Mouse (Mus musculus) granulocyte monocyte progenitor cell, adult 5-6 weeks (primary cell): ENCODE results near the gene Zdhhc3. TPM values are rescaled to one million over a fixed set of nuclear protein-coding genes. Genes with fewer than 3 reads are reported as not detected.

Experiments
- ATAC-seq: replicated peaks from 2 replicates; pipeline ENCODE4 v1.8.0; 2016; ENCODE audit warnings: mild to moderate bottlenecking, moderate TSS enrichment, inconsistent platforms; ENCODE audit not compliant: poor library complexity, severe bottlenecking
- total RNA-seq, 2 experiments: library from RNA; stranded (forward) in 1 of 2; stranded (reverse) in 1 of 2; fragments of 200-712, 200-1000 nt in 1 of 2; fragments of >200 nt in 1 of 2; fragmentation: Nextera tagmentation in 1 of 2; gene quantifications; 2 replicates each; pipeline ENCODE4 v1.2.3; 2014 to 2017

Zdhhc3 gene
- total RNA-seq, 2 experiments from 2014 or later = 47.1 to 68.4 TPM

GRCm38 (mm10) chr9:123021636-123022379 lies 91.2 kb downstream of the Zdhhc3 start:
- peak; percentile 29; the same call in 1 of the 2 replicates for ATAC-seq

- peak; percentile 85 for ATAC-seq
Measured at GRCm38 (mm10) chr9:123020995-123021631, 91.9 kb downstream of the Zdhhc3 start, which contains the start of gene Tmem42. Gene Tmem42 (plus strand): TSS chr9:123021326.

Other genes starting within 250 kb of the Zdhhc3 start
- gene Zfp445, start 247.2 kb downstream of the Zdhhc3 start, total RNA-seq (2014; fragmentation: Nextera tagmentation) = 55.5 and 60.2 TPM in 2 replicates
- gene Zfp445, start 247.2 kb downstream of the Zdhhc3 start, total RNA-seq (2017) = 66.3 and 78.2 TPM in 2 replicates
- gene Zkscan7, start 227.5 kb downstream of the Zdhhc3 start, total RNA-seq (2014; fragmentation: Nextera tagmentation) = 2.6 and 3.1 TPM in 2 replicates
- 0.93 and 2.3 TPM in 2 replicates for gene Zkscan7, start 227.5 kb downstream of the Zdhhc3 start, total RNA-seq (2017)
- 3.3 and 5.4 TPM in 2 replicates for gene Zfp105, start 190.1 kb downstream of the Zdhhc3 start, total RNA-seq (2014; fragmentation: Nextera tagmentation)
- 1.5 and 2.8 TPM in 2 replicates for gene Zfp105, start 190.1 kb downstream of the Zdhhc3 start, total RNA-seq (2017)
- 27.6 and 61.2 TPM in 2 replicates for gene 1110059G10Rik, start 162.2 kb downstream of the Zdhhc3 start, total RNA-seq (2014; fragmentation: Nextera tagmentation)
- 24.9 and 35.6 TPM in 2 replicates for gene 1110059G10Rik, start 162.2 kb downstream of the Zdhhc3 start, total RNA-seq (2017)
- 75.0 and 101 TPM in 2 replicates for gene Kif15, start 162.2 kb downstream of the Zdhhc3 start, total RNA-seq (2014; fragmentation: Nextera tagmentation)
- 270 and 405 TPM in 2 replicates for gene Kif15, start 162.2 kb downstream of the Zdhhc3 start, total RNA-seq (2017)
- 8.9 and 9.7 TPM in 2 replicates for gene Tmem42, start 91.9 kb downstream of the Zdhhc3 start, total RNA-seq (2014; fragmentation: Nextera tagmentation)
- gene Tmem42, start 91.9 kb downstream of the Zdhhc3 start, total RNA-seq (2017) = 9.2 and 16.6 TPM in 2 replicates
- gene Tgm4, start 78.5 kb downstream of the Zdhhc3 start, total RNA-seq (2014; fragmentation: Nextera tagmentation) = 2.1 TPM in 1 of 2 replicates, not detected in the other
- 0.05 TPM in 1 of 2 replicates, not detected in the other for gene Tgm4, start 78.5 kb downstream of the Zdhhc3 start, total RNA-seq (2017)
- 85.4 and 103 TPM in 2 replicates for gene Exosc7, start within 50 bp of the Zdhhc3 start, total RNA-seq (2014; fragmentation: Nextera tagmentation)
- gene Exosc7, start within 50 bp of the Zdhhc3 start, total RNA-seq (2017) = 119 and 126 TPM in 2 replicates
- gene Clec3b, start 37.7 kb upstream of the Zdhhc3 start, total RNA-seq (2014; fragmentation: Nextera tagmentation) = not detected in 2 replicates
- gene Clec3b, start 37.7 kb upstream of the Zdhhc3 start, total RNA-seq (2017) = not detected in 2 replicates
- gene Cdcp1, start 102.8 kb upstream of the Zdhhc3 start, total RNA-seq (2014; fragmentation: Nextera tagmentation) = not detected in 2 replicates
- 0.43 TPM in 1 of 2 replicates, not detected in the other for gene Cdcp1, start 102.8 kb upstream of the Zdhhc3 start, total RNA-seq (2017)
- 2.3 TPM in 1 of 2 replicates, not detected in the other for gene Tmem158, start 147.6 kb upstream of the Zdhhc3 start, total RNA-seq (2014; fragmentation: Nextera tagmentation)
- 0.65 TPM in 1 of 2 replicates, not detected in the other for gene Tmem158, start 147.6 kb upstream of the Zdhhc3 start, total RNA-seq (2017)